Mouse (Mus musculus): ENCODE data around the gene Ppp1r3f.

- no peak for TF ChIP-seq TAL1 (IDR thresholded peaks at IDR 0.05; ENCODE audit: low read length)
- TF ChIP-seq GATA1 (IDR thresholded peaks at IDR 0.05; ENCODE audit: low read length) = no peak
These were observed 36.6 kb upstream of the Ppp1r3f start for GRCm38 (mm10) chrX:7610536-7611258.
